Mouse (Mus musculus): ENCODE data around the gene Kdm2b. TPM values are rescaled to one million over a fixed set of nuclear protein-coding genes. Genes with fewer than 3 reads are reported as not detected.

The Kdm2b gene
- total and polyA plus RNA-seq, 3 experiments, result 29.2 to 48.9 TPM; not detected in 1

DNA sequence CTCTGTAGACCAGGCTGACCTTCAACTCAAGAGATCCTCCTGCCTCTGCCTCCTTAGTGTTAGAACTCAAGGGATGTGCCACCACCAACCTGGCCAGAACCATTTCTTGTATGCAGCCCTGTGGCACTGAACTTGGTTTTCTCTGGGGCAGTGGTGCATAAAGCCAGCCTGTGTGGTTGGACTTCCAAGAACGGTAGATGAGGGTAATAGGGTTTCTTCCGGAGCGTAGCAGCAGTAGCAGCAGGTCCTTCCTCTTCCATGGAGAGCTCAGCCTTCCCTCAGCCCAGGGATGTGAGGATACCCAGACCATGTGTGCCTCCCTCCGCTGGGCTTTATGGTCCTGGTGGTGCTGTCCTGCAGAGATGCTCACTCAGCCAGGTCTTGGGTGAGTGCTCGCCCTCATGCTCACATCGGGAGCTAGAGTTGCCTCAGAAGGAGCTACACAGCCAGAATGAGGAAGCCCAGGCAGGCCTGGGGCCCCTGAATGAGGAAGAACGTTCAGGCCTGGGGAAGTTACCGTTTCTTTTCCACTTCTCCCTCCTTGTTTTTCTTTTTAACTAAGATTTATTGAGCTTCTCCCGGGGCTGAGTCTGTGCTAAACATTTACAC is 35.4 kb upstream of the Kdm2b start (continued):
- TF ChIP-seq EP300 (IDR thresholded peaks at IDR 0.05; ENCODE audit: low read depth in 1 of 2, low read length in 2 of 2), result peak in 1 of 2 experiments; percentile 73
- no peak for TF ChIP-seq ZKSCAN1 (IDR thresholded peaks at IDR 0.05; ENCODE audit: low read depth, low read length)

DNA sequence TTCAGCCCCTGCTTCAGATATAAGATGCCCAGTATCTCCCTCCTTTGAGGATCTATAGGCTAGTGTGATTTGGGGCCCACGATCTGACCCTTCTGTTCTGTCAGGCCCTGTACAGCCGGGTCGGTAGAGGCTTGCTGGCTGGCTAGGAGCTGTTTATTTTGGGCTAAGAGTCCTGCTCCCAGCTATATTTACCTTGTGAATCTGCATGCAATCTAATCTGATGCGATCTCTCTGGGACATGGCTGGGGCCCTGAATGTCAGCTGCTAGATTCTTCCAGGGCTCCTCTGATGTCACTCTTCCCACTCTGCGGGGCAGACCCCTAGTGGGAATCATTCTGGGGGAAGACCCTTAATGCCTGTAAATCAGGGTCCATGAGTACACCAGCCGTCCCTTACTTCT is 34.7 kb upstream of the Kdm2b start:
- TF ChIP-seq POLR2A (IDR thresholded peaks at IDR 0.05; ENCODE audit: control insufficient read depth in 1 of 2, insufficient read depth in 1 of 2, low read depth in 1 of 2, low read length in 2 of 2, poor library complexity in 1 of 2) (no peak), ETS1 (IDR thresholded peaks at IDR 0.05; ENCODE audit: low read depth, low read length) (no peak), KAT2A (conservative IDR thresholded peaks at IDR 0.05; ENCODE audit: low read depth, low read length) (no peak), MEF2A (IDR thresholded peaks at IDR 0.05; ENCODE audit: extremely low read depth, insufficient replicate concordance, low read depth, low read length, poor library complexity, severe bottlenecking) (no peak), ELF1 (IDR thresholded peaks at IDR 0.05; ENCODE audit: low read depth, low read length) (no peak), TBP (IDR thresholded peaks at IDR 0.05; ENCODE audit: low read depth, low read length) (no peak), E2F4 (IDR thresholded peaks at IDR 0.05; ENCODE audit: borderline replicate concordance, low read depth, low read length) (no peak), RAD21 (IDR thresholded peaks at IDR 0.05; ENCODE audit: low read depth, low read length) (no peak), UBTF (IDR thresholded peaks at IDR 0.05; ENCODE audit: borderline replicate concordance, insufficient read depth, low read depth, low read length) (no peak), CHD2 (IDR thresholded peaks at IDR 0.05; ENCODE audit: low read length) (no peak), MAX (IDR thresholded peaks at IDR 0.05; ENCODE audit: low read length) (no peak), POLR2AphosphoS5 (IDR thresholded peaks at IDR 0.05; ENCODE audit: borderline replicate concordance, low read depth, low read length) (no peak), HCFC1 (IDR thresholded peaks at IDR 0.05; ENCODE audit: low read depth, low read length) (no peak), MAZ (IDR thresholded peaks at IDR 0.05; ENCODE audit: low read depth, low read length) (no peak), EP300 (IDR thresholded peaks at IDR 0.05; ENCODE audit: low read depth in 1 of 2, low read length in 2 of 2) (no peak), GATA1 (IDR thresholded peaks at IDR 0.05; ENCODE audit: low read depth, low read length) (no peak), JUND (IDR thresholded peaks at IDR 0.05; ENCODE audit: low read depth, low read length) (no peak)
- H3K4me1 ChIP-seq (ENCODE audit: control insufficient read depth in 1 of 2, insufficient read depth in 2 of 2, low read length in 2 of 2), result peaks cover 7 to 28% of the 10 kb centered on the region in 2 experiments
- H3K4me3 ChIP-seq (ENCODE audit: control insufficient read depth in 1 of 2, insufficient read depth in 1 of 2, low read depth in 2 of 2, low read length in 2 of 2), result no peak overlapping the region
- no peaks in the 10 kb centered on the region for H3K9me3 ChIP-seq (replicated peaks; ENCODE audit: insufficient read depth, low read length)
- H3K79me2 ChIP-seq (ENCODE audit: control insufficient read depth, insufficient read depth, low read length, poor library complexity), result no peaks in the 10 kb centered on the region
- H3K9ac ChIP-seq (ENCODE audit: control insufficient read depth, low read depth, low read length, poor library complexity, severe bottlenecking), result no peak overlapping the region
- H3K27ac ChIP-seq (ENCODE audit: control insufficient read depth, low read depth, low read length), result no peak overlapping the region
- peaks cover 0 to 18% of the 10 kb centered on the region in 2 experiments; a peak in 2 of 4 replicates for H3K36me3 ChIP-seq (ENCODE audit: control insufficient read depth in 1 of 2, insufficient read depth in 2 of 2, low read length in 2 of 2)
- H3K27me3 ChIP-seq (ENCODE audit: control insufficient read depth in 1 of 2, insufficient read depth in 2 of 2, low read length in 2 of 2), result no peaks in the 10 kb centered on the region
- no peak for DNase-seq (ENCODE audit: low read depth, low spot score)

DNA sequence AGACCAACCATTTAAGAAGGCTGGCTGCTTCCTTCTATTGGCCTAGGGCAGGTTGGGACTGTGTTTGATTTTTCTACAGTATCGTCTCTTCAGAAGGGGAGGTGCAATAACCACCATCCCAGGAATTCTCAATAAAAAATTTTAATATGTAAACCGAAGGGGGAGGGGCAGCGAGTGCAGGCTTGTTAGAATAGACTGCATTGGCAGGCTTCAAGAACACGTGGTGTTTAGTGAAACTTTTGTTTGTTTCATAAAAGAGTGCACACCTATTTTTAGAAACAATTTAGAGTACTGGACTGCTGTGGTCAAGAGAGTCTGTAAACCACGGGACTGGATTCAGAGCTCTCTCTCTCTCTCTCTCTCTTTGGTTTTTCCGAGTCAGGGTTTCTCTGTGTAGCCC is 33.4 kb upstream of the Kdm2b start:
- H3K9ac ChIP-seq (ENCODE audit: control insufficient read depth, low read depth, low read length, poor library complexity, severe bottlenecking), result no peak overlapping the region
- no peak for DNase-seq (ENCODE audit: low read depth, low spot score)
- peaks cover 7 to 28% of the 10 kb centered on the region in 2 experiments for H3K4me1 ChIP-seq (ENCODE audit: control insufficient read depth in 1 of 2, insufficient read depth in 2 of 2, low read length in 2 of 2)
- no peaks in the 10 kb centered on the region for H3K9me3 ChIP-seq (replicated peaks; ENCODE audit: insufficient read depth, low read length)
- H3K36me3 ChIP-seq (ENCODE audit: control insufficient read depth in 1 of 2, insufficient read depth in 2 of 2, low read length in 2 of 2), result peaks cover 0 to 18% of the 10 kb centered on the region in 2 experiments; a peak in 2 of 4 replicates
- H3K27ac ChIP-seq (ENCODE audit: control insufficient read depth, low read depth, low read length), result no peak overlapping the region
- H3K79me2 ChIP-seq (ENCODE audit: control insufficient read depth, insufficient read depth, low read length, poor library complexity), result no peaks in the 10 kb centered on the region
- no peak for TF ChIP-seq HCFC1 (IDR thresholded peaks at IDR 0.05; ENCODE audit: low read depth, low read length)
- no peak for TF ChIP-seq ZNF384 (IDR thresholded peaks at IDR 0.05; ENCODE audit: low read depth, low read length)
- no peak for TF ChIP-seq ZC3H11A (IDR thresholded peaks at IDR 0.05; ENCODE audit: low read depth, low read length)
- no peak for TF ChIP-seq ZKSCAN1 (IDR thresholded peaks at IDR 0.05; ENCODE audit: low read depth, low read length)
- no peak for TF ChIP-seq E2F4 (IDR thresholded peaks at IDR 0.05; ENCODE audit: borderline replicate concordance, low read depth, low read length)
- no peak for TF ChIP-seq KAT2A (conservative IDR thresholded peaks at IDR 0.05; ENCODE audit: low read depth, low read length)
- TF ChIP-seq NRF1 (IDR thresholded peaks at IDR 0.05; ENCODE audit: insufficient read depth, low read depth, low read length, poor library complexity, severe bottlenecking), result no peak
- no peak for TF ChIP-seq ELF1 (IDR thresholded peaks at IDR 0.05; ENCODE audit: low read depth, low read length)
- TF ChIP-seq MXI1 (IDR thresholded peaks at IDR 0.05; ENCODE audit: low read depth, low read length), result no peak
- no peak for TF ChIP-seq JUND (IDR thresholded peaks at IDR 0.05; ENCODE audit: low read depth, low read length)
- no peak for TF ChIP-seq MAX (IDR thresholded peaks at IDR 0.05; ENCODE audit: low read length)
- H3K27me3 ChIP-seq (ENCODE audit: control insufficient read depth in 1 of 2, insufficient read depth in 2 of 2, low read length in 2 of 2), result no peaks in the 10 kb centered on the region
- H3K4me3 ChIP-seq (ENCODE audit: control insufficient read depth in 1 of 2, insufficient read depth in 1 of 2, low read depth in 2 of 2, low read length in 2 of 2), result no peak overlapping the region

All from MEL (cell line).